Mouse (Mus musculus): ENCODE data around the gene Pklr. TPM values are rescaled to one million over a fixed set of nuclear protein-coding genes. Genes with fewer than 3 reads are reported as not detected.
A peak's percentile ranks its signal among the peaks of the same experiment; 100 is the strongest.

Pklr gene
- total and polyA plus RNA-seq, 3 experiments: 53.2 to 185 (median 133) TPM

DNA sequence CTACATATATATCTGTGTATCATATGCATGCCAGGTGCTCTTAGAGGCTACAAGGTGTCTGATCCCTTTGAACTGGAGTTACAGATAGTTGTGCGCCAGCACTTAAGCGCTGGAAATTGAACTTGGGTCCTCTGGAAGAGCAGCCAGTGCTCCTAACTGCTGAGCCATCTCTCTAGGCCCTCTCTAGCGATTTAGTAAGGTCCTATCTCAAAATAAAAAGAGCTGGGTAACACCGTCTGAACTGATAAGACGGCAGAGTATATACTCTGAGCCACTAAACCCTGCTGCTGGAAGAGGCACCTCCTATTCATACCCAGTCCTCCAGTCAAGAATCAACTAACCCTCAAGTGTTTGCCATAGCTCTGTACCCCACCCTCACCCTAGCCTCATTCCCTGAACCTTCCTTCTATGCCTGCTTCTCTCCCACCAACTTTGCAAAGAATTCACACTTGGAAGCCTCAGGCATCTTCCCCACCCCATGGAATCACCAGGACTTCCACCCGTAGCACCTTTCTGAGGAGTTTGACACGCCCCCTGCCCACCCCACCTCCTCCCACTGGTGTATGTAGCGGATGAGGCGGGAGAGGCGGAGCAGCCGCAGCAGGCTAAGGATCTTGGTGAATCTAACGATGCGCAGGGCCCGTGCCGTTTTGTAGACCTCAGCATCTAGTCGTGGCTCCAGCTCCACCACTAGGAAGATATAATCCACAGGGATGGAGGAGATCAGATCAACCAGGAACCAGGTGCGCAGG lies 16.3 kb downstream of the Pklr start (continued):
- no peak for TF ChIP-seq POLR2A (IDR thresholded peaks at IDR 0.05; ENCODE audit: control insufficient read depth in 1 of 2, insufficient read depth in 1 of 2, low read depth in 1 of 2, low read length in 2 of 2, poor library complexity in 1 of 2)
- TF ChIP-seq ZC3H11A (IDR thresholded peaks at IDR 0.05; ENCODE audit: low read depth, low read length): no peak
- TF ChIP-seq POLR2AphosphoS5 (IDR thresholded peaks at IDR 0.05; ENCODE audit: borderline replicate concordance, low read depth, low read length): no peak
- peak; percentile 79 for TF ChIP-seq GATA1 (IDR thresholded peaks at IDR 0.05; ENCODE audit: low read depth, low read length)
- TF ChIP-seq TCF12 (IDR thresholded peaks at IDR 0.05; ENCODE audit: low read depth, low read length): 0 out of 2 replicates have a peak, but pooled peaks have one; percentile 21
- no peak for TF ChIP-seq ELF1 (IDR thresholded peaks at IDR 0.05; ENCODE audit: low read depth, low read length)
- TF ChIP-seq RAD21 (IDR thresholded peaks at IDR 0.05; ENCODE audit: low read depth, low read length): no peak
- TF ChIP-seq SIN3A (IDR thresholded peaks at IDR 0.05; ENCODE audit: low read length): peak; percentile 32; the same call in 1 of the 2 replicates
- no peak for TF ChIP-seq NRF1 (IDR thresholded peaks at IDR 0.05; ENCODE audit: insufficient read depth, low read depth, low read length, poor library complexity, severe bottlenecking)
- no peak for TF ChIP-seq POLR2AphosphoS2 (IDR thresholded peaks at IDR 0.05; ENCODE audit: low read length)

DNA sequence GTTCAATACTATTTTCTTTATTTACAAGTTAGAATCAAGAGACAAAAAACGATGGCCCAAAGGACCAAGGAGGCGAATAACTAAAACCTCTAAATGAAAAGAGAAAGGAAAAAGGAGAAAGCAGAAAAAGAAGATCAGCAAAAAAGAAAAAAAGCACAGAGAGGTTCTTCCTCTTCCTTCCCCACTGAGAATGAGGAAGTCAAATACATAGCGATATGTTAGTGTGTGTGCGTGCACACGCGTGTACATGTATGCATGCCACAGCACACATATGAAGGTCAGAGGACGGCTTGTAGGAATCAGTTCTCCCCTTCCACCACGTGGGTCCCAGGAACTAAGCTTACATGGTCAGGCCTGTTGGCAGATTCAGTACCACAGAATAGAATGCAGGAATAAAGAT lies 21.0 kb downstream of the Pklr start:
- Histone ChIP-seq H3K36me3 (ENCODE audit: control insufficient read depth in 1 of 2, insufficient read depth in 2 of 2, low read length in 2 of 2) (peaks cover 0 to 6% of the 10 kb centered on the region in 2 experiments; a peak in 2 of 4 replicates), H3K79me2 (ENCODE audit: control insufficient read depth, insufficient read depth, low read length, poor library complexity) (no peaks in the 10 kb centered on the region), H3K9me3 (replicated peaks; ENCODE audit: insufficient read depth, low read length) (no peaks in the 10 kb centered on the region), H3K27ac (ENCODE audit: control insufficient read depth, low read depth, low read length) (no peak overlapping the region), H3K4me3 (ENCODE audit: control insufficient read depth in 1 of 2, insufficient read depth in 1 of 2, low read depth in 2 of 2, low read length in 2 of 2) (peak overlapping the region in 1 of 2 experiments; percentile 25; a peak in 1 of 4 replicates), H3K4me1 (ENCODE audit: control insufficient read depth in 1 of 2, insufficient read depth in 2 of 2, low read length in 2 of 2) (peaks cover 5 to 16% of the 10 kb centered on the region in 2 experiments; a peak in 3 of 4 replicates), H3K27me3 (ENCODE audit: control insufficient read depth in 1 of 2, insufficient read depth in 2 of 2, low read length in 2 of 2) (no peaks in the 10 kb centered on the region), H3K9ac (ENCODE audit: control insufficient read depth, low read depth, low read length, poor library complexity, severe bottlenecking) (no peak overlapping the region)
- TF ChIP-seq MXI1 (IDR thresholded peaks at IDR 0.05; ENCODE audit: low read depth, low read length) (peak; percentile 22; the same call in 1 of the 2 replicates), MAX (IDR thresholded peaks at IDR 0.05; ENCODE audit: low read length) (0 out of 2 replicates have a peak, but pooled peaks have one; percentile 41), EP300 (IDR thresholded peaks at IDR 0.05; ENCODE audit: low read depth in 1 of 2, low read length in 2 of 2) (peak in 1 of 2 experiments; percentile 62; a peak in 1 of 4 replicates), MYC (IDR thresholded peaks at IDR 0.05; ENCODE audit: low read depth, low read length) (peak; percentile 72), CHD1 (IDR thresholded peaks at IDR 0.05; ENCODE audit: low read depth, low read length) (no peak), SIN3A (IDR thresholded peaks at IDR 0.05; ENCODE audit: low read length) (peak; percentile 50), ZNF384 (IDR thresholded peaks at IDR 0.05; ENCODE audit: low read depth, low read length) (peak; percentile 86), ETS1 (IDR thresholded peaks at IDR 0.05; ENCODE audit: low read depth, low read length) (0 out of 2 replicates have a peak, but pooled peaks have one; percentile 7), TCF12 (IDR thresholded peaks at IDR 0.05; ENCODE audit: low read depth, low read length) (no peak), MAZ (IDR thresholded peaks at IDR 0.05; ENCODE audit: low read depth, low read length) (no peak), RCOR1 (IDR thresholded peaks at IDR 0.05; ENCODE audit: low read depth, low read length) (no peak)
- DNase-seq (ENCODE audit: low read depth, low spot score): peak; percentile 63

All from MEL (cell line).